Mouse (Mus musculus): Measurements from ENCODE around the gene Cdc42bpg. TPM values are rescaled to one million over a fixed set of nuclear protein-coding genes. Genes with fewer than 3 reads are reported as not detected.

Gene Cdc42bpg
- polyA plus RNA-seq, 1 experiment from 2014 or later: 0.34 TPM

DNA sequence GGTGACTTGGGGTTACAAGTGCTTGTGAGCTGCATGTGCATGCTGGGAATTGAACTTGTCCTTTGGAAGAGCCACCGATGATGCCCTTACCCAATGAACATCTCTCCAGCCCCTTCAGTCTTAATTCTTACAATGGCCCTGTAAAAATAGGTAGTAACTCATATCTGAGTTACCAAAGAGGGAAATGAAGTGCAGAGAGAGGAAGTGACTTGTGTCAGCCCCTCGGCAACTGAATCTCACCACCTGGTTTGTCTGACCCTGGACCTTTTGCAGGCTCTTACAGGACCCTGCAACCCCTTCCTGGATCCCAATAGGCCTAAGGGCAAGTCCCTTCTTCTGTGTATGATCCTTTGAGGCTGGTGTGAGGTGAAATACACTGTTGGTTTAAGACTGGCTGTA, 45.9 kb downstream of the Cdc42bpg start:
- Histone ChIP-seq H3K36me3 (peaks cover 30% of the 10 kb centered on the region), H3K9ac (no peak overlapping the region), H3K4me3 (no peak overlapping the region), H3K27me3 (replicated peaks) (no peaks in the 10 kb centered on the region), H3K9me3 (replicated peaks) (no peaks in the 10 kb centered on the region), H3K4me1 (replicated peaks) (peaks cover 34% of the 10 kb centered on the region), H3K27ac (ENCODE audit: poor library complexity, severe bottlenecking) (no peak overlapping the region), H3K4me2 (no peak overlapping the region)
- 84% methylated on average over 2 of the region's 2 CpGs for WGBS
- no peak for ATAC-seq (ENCODE audit: insufficient number of reproducible peaks, low FRiP score)

GRCm38 (mm10) chr19:6354030-6354429, 47.8 kb downstream of the Cdc42bpg start:
- H3K36me3 ChIP-seq: peaks cover 30% of the 10 kb centered on the region
- no peak overlapping the region for H3K4me3 ChIP-seq
- no peak overlapping the region for H3K4me2 ChIP-seq
- 74% methylated on average over 7 of the region's 7 CpGs for WGBS
- H3K4me1 ChIP-seq (replicated peaks): peaks cover 27% of the 10 kb centered on the region
- ATAC-seq (ENCODE audit: insufficient number of reproducible peaks, low FRiP score): no peak
- H3K27me3 ChIP-seq (replicated peaks): no peaks in the 10 kb centered on the region
- no peaks in the 10 kb centered on the region for H3K9me3 ChIP-seq (replicated peaks)
- H3K27ac ChIP-seq (ENCODE audit: poor library complexity, severe bottlenecking): no peak overlapping the region
- H3K9ac ChIP-seq: peak overlapping the region; percentile 17; the same call in 1 of the 2 replicates

DNA sequence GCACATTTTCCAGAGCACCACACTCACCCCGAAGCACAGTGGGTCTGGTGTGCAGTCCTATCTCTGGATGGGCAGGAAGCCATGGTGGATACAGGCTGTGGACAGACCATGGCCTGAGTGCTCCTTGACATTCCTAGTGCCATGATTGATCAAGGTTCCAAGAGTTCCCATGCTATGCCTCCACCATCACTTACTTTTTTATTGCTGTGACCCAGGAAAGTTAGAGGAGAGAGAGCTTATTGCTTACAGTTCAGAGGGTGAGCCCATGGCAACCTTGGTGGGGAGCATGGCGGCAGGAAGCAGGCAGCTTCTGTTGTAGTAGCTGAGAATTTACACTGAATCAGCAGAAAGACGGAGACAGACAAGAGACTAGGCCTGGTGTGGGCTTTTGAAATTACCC, 55.0 kb downstream of the Cdc42bpg start:
- no peak overlapping the region for H3K4me2 ChIP-seq
- H3K9me3 ChIP-seq (replicated peaks): no peaks in the 10 kb centered on the region
- no peaks in the 10 kb centered on the region for H3K27me3 ChIP-seq (replicated peaks)
- H3K4me3 ChIP-seq: no peak overlapping the region
- no peak for ATAC-seq (ENCODE audit: insufficient number of reproducible peaks, low FRiP score)
- no peak overlapping the region for H3K9ac ChIP-seq
- WGBS: 93% methylated on average over 3 of the region's 3 CpGs
- peaks cover 17% of the 10 kb centered on the region for H3K36me3 ChIP-seq
- no peak overlapping the region for H3K27ac ChIP-seq (ENCODE audit: poor library complexity, severe bottlenecking)
- peaks cover 10% of the 10 kb centered on the region for H3K4me1 ChIP-seq (replicated peaks)

DNA sequence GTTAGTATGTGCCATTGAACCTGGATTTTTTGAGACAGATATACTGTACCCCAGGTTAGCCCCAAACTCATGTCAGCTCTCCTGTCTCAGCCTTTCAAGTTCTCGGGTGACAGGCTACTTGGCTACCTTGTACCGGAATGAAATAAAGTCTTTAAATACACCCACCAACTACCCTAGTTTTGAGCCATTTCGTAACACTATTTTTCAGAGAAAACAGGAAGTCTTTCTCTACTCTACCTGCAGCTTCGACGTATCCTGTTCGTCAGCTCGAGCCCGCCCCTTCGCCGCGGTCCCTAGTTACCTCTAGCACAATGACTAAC, 56.8 kb downstream of the Cdc42bpg start:
- peak overlapping the region; percentile 53; the same call in 1 of the 2 replicates for H3K27ac ChIP-seq (ENCODE audit: poor library complexity, severe bottlenecking)
- peak overlapping the region; percentile 88 for H3K4me3 ChIP-seq
- peaks cover 21% of the 10 kb centered on the region for H3K4me1 ChIP-seq (replicated peaks)
- 1% methylated on average over 11 of the region's 11 CpGs for WGBS
- H3K9me3 ChIP-seq (replicated peaks): no peaks in the 10 kb centered on the region
- peak overlapping the region; percentile 96 for H3K4me2 ChIP-seq
- peaks cover 34% of the 10 kb centered on the region for H3K36me3 ChIP-seq
- ATAC-seq (ENCODE audit: insufficient number of reproducible peaks, low FRiP score): no peak
- no peaks in the 10 kb centered on the region for H3K27me3 ChIP-seq (replicated peaks)
- peak overlapping the region; percentile 42; the same call in 1 of the 2 replicates for H3K9ac ChIP-seq

GRCm38 (mm10) chr19:6363411-6364240, 57.4 kb downstream of the Cdc42bpg start, which contains the start of gene Sf1:
Gene Sf1 (plus strand): TSS chr19:6363690.
- Histone ChIP-seq H3K9ac (peak within 1 kb of the TSS; percentile 99), H3K4me2 (peak within 1 kb of the TSS; percentile 96), H3K9me3 (replicated peaks) (no peaks in the 10 kb centered on the region), H3K4me1 (replicated peaks) (peaks cover 21% of the 10 kb centered on the region), H3K4me3 (peak within 1 kb of the TSS; percentile 88), H3K27me3 (replicated peaks) (no peaks in the 10 kb centered on the region), H3K27ac (ENCODE audit: poor library complexity, severe bottlenecking) (peak within 1 kb of the TSS; percentile 96), H3K36me3 (peaks cover 37% of the 10 kb centered on the region)
- ATAC-seq (ENCODE audit: insufficient number of reproducible peaks, low FRiP score): peak; percentile 96
- WGBS: under 1% methylated on average over 78 of the region's 85 CpGs

DNA sequence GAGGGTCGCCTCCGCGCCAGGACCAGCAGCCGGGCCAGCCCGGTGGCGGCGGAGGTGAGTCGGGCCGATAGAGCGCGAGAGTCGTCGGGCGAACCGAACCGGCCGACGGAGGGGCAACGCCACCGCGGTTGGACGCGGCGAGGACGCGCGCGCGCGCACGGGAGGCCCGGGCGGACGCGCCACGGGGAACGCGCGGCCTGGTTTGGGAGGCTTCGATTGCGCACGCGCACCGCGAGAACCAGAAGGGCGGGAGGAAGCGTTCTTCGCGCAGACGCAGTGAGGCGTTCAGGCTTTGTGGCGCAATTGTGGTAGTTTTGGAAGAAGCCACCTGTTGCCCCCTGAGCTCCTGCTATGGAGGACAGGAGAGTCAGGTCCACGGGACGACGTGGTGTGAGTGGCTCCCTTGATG, 58.1 kb downstream of the Cdc42bpg start:
- under 1% methylated on average over 55 of the region's 55 CpGs for WGBS
- Histone ChIP-seq H3K27me3 (replicated peaks) (no peaks in the 10 kb centered on the region), H3K27ac (ENCODE audit: poor library complexity, severe bottlenecking) (peak overlapping the region; percentile 96), H3K4me3 (peak overlapping the region; percentile 88), H3K9me3 (replicated peaks) (no peaks in the 10 kb centered on the region), H3K9ac (peak overlapping the region; percentile 99), H3K4me1 (replicated peaks) (peaks cover 21% of the 10 kb centered on the region), H3K36me3 (peaks cover 39% of the 10 kb centered on the region), H3K4me2 (peak overlapping the region; percentile 96)
- no peak for ATAC-seq (ENCODE audit: insufficient number of reproducible peaks, low FRiP score)

DNA sequence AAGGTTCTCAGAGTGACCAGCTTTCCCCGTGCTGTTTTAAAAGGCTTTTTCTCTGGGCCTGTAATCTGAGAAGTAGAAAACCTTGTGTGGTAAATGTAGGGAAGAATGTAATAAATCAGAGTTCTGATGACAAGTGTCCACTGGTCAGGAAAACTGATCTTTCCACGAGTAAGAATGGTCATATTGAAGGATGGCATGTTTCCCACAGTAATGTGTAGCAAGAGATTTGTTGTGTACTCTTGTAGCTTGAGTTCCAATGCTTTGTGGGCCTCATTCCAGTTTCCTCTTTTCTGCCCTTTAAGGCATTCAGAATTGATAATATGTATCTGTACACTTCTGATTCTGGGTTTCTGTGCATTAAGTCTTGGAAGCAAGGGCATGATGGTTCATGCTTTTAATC, 58.6 kb downstream of the Cdc42bpg start:
- Histone ChIP-seq H3K9me3 (replicated peaks) (no peaks in the 10 kb centered on the region), H3K4me3 (peak overlapping the region; percentile 88), H3K27me3 (replicated peaks) (no peaks in the 10 kb centered on the region), H3K9ac (peak overlapping the region; percentile 99), H3K4me1 (replicated peaks) (peaks cover 21% of the 10 kb centered on the region), H3K4me2 (peak overlapping the region; percentile 96), H3K36me3 (peaks cover 44% of the 10 kb centered on the region), H3K27ac (ENCODE audit: poor library complexity, severe bottlenecking) (peak overlapping the region; percentile 96; the same call in 1 of the 2 replicates)
- ATAC-seq (ENCODE audit: insufficient number of reproducible peaks, low FRiP score): no peak
- WGBS: 1% methylated on average over 2 of the region's 2 CpGs

- WGBS: 90% methylated on average over 2 of the region's 2 CpGs
- H3K4me2 ChIP-seq: no peak overlapping the region
Observed at GRCm38 (mm10) chr19:6370175-6370574, 63.9 kb downstream of the Cdc42bpg start.

DNA sequence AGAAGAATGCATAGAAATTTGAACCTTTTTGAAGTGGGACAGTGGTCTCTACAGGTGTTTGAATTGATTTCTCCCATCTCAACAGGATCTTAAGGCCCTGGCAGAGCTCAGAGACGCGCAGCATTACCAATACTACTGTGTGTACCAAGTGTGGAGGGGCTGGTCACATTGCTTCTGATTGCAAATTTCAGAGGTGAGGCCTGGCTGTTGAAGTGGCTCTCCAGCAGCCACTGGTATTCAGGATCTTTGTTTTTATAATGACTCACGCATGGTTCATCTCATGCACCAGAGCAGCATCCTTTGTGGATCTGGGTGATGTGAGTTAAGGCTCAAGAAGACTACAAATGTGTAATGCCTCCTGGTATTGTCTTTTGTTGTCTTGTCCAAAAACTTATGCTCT, 66.2 kb downstream of the Cdc42bpg start:
- ATAC-seq (ENCODE audit: insufficient number of reproducible peaks, low FRiP score): no peak
- no peak overlapping the region for H3K4me3 ChIP-seq
- WGBS: 88% methylated on average over 3 of the region's 3 CpGs
- no peak overlapping the region for H3K9ac ChIP-seq
- no peaks in the 10 kb centered on the region for H3K27me3 ChIP-seq (replicated peaks)
- peaks cover 12% of the 10 kb centered on the region for H3K4me1 ChIP-seq (replicated peaks)
- no peaks in the 10 kb centered on the region for H3K9me3 ChIP-seq (replicated peaks)
- H3K36me3 ChIP-seq: peaks cover 93% of the 10 kb centered on the region
- no peak overlapping the region for H3K27ac ChIP-seq (ENCODE audit: poor library complexity, severe bottlenecking)
- no peak overlapping the region for H3K4me2 ChIP-seq

More at GRCm38 (mm10) chr19:6370175-6370574, 63.9 kb downstream of the Cdc42bpg start:
- Histone ChIP-seq H3K36me3 (peaks cover 89% of the 10 kb centered on the region), H3K9ac (no peak overlapping the region), H3K27me3 (replicated peaks) (no peaks in the 10 kb centered on the region), H3K4me3 (no peak overlapping the region), H3K27ac (ENCODE audit: poor library complexity, severe bottlenecking) (no peak overlapping the region), H3K4me1 (replicated peaks) (peaks cover 24% of the 10 kb centered on the region), H3K9me3 (replicated peaks) (no peaks in the 10 kb centered on the region)
- no peak for ATAC-seq (ENCODE audit: insufficient number of reproducible peaks, low FRiP score)

GRCm38 (mm10) chr19:6373539-6374400, 67.5 kb downstream of the Cdc42bpg start:
- WGBS: 61% methylated on average over 12 of the region's 12 CpGs
- no peak overlapping the region for H3K9ac ChIP-seq
- H3K4me2 ChIP-seq: no peak overlapping the region
- 0 out of 2 replicates have a peak, but pooled peaks have one; percentile 47 for ATAC-seq (ENCODE audit: insufficient number of reproducible peaks, low FRiP score)
- no peaks in the 10 kb centered on the region for H3K27me3 ChIP-seq (replicated peaks)
- peaks cover 15% of the 10 kb centered on the region for H3K4me1 ChIP-seq (replicated peaks)
- peaks cover 94% of the 10 kb centered on the region for H3K36me3 ChIP-seq
- H3K4me3 ChIP-seq: no peak overlapping the region
- H3K9me3 ChIP-seq (replicated peaks): no peaks in the 10 kb centered on the region
- H3K27ac ChIP-seq (ENCODE audit: poor library complexity, severe bottlenecking): peak overlapping the region; percentile 17; the same call in 1 of the 2 replicates

DNA sequence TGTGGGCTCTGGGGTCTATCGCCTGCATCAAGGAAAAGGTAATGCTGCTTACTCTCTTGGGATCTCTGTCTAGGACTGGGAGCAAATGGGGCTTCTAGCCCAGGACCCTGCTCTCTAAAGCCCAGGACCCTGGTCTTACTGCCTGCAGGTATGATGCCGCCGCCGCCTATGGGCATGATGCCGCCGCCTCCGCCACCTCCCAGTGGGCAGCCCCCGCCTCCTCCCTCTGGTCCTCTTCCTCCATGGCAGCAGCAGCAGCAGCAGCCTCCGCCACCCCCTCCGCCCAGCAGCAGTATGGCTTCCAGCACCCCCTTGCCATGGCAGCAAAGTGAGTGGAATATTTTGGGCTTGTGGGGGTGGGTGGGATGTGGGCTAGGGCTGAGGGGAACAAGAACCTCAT, 68.3 kb downstream of the Cdc42bpg start:
- no peak overlapping the region for H3K4me2 ChIP-seq
- H3K4me3 ChIP-seq: no peak overlapping the region
- H3K9ac ChIP-seq: no peak overlapping the region
- ATAC-seq (ENCODE audit: insufficient number of reproducible peaks, low FRiP score): no peak
- peaks cover 94% of the 10 kb centered on the region for H3K36me3 ChIP-seq
- H3K27me3 ChIP-seq (replicated peaks): no peaks in the 10 kb centered on the region
- H3K9me3 ChIP-seq (replicated peaks): no peaks in the 10 kb centered on the region
- WGBS: 96% methylated on average over 10 of the region's 10 CpGs
- peaks cover 15% of the 10 kb centered on the region for H3K4me1 ChIP-seq (replicated peaks)
- H3K27ac ChIP-seq (ENCODE audit: poor library complexity, severe bottlenecking): no peak overlapping the region

All from heart, embryonic 12.5 days (tissue).